Mouse (Mus musculus): ENCODE measurements around the gene Psg25. TPM values are rescaled to one million over a fixed set of nuclear protein-coding genes. Genes with fewer than 3 reads are reported as not detected.
"Not testable (repeated sequence)": the region's sequence is repeated elsewhere in the genome, so short reads cannot be mapped to it uniquely, and the experiment has no call there.

Gene Psg25
- polyA plus RNA-seq (2015; fragmentation: Nextera tagmentation; extraction: Ambion mirVana) = not detected in 2 replicates

GRCm38 (mm10) chr7:18532169-18532568 is at the start of gene Psg25:
TSS of gene Psg25 (minus strand) at chr7:18532269.
- Histone ChIP-seq H3K27ac (ENCODE audit: low read length) (no peak within 1 kb of the TSS), H3K9me3 (ENCODE audit: control insufficient read depth, low read length) (no peaks in the 10 kb centered on the region), H3K27me3 (ENCODE audit: control insufficient read depth, insufficient read depth, low read depth, low read length) (no peaks in the 10 kb centered on the region), H3K4me3 (ENCODE audit: low read length) (no peak within 1 kb of the TSS), H3K4me1 (replicated peaks; ENCODE audit: control insufficient read depth, insufficient read depth, low read length) (no peaks in the 10 kb centered on the region), H3K9ac (ENCODE audit: low read length) (no peak within 1 kb of the TSS), H3K4me2 (ENCODE audit: low read depth, low read length) (no peak within 1 kb of the TSS), H3K36me3 (ENCODE audit: control insufficient read depth, insufficient read depth, low read length) (no peaks in the 10 kb centered on the region)
- ATAC-seq (ENCODE audit: low read depth) = no peak
- 79% methylated on average over 1 of the region's 1 CpGs for WGBS

DNA sequence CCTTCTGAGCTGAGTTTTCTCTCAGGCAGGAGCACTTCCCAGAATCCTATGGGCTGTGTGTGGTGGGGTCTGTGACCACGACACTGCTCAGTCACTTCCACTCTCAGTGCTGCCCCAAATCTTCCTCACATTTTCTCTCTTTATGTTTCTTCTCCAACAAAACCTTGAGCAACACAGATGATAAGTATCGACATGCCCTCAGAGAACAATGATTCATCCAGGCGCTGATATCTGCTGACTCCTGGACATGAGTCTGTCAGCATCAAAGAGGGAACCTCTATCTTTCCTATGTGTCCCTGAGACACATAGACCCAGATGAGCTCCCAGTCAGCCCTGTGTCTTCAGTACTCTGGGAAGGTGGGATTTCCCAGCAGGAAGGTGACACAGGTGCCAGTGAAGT is 35.1 kb upstream of the Psg25 start, which contains the start of gene Psg27:
TSS of gene Psg27 (minus strand) at position 101 of the 400 bp plus-strand sequence.
- Histone ChIP-seq H3K4me2 (ENCODE audit: low read depth, low read length) (no peak within 1 kb of the TSS), H3K27me3 (ENCODE audit: control insufficient read depth, insufficient read depth, low read depth, low read length) (no peaks in the 10 kb centered on the region), H3K27ac (ENCODE audit: low read length) (no peak within 1 kb of the TSS), H3K4me3 (ENCODE audit: low read length) (no peak within 1 kb of the TSS), H3K4me1 (replicated peaks; ENCODE audit: control insufficient read depth, insufficient read depth, low read length) (no peaks in the 10 kb centered on the region), H3K9me3 (ENCODE audit: control insufficient read depth, low read length) (no peaks in the 10 kb centered on the region), H3K9ac (ENCODE audit: low read length) (no peak within 1 kb of the TSS), H3K36me3 (ENCODE audit: control insufficient read depth, insufficient read depth, low read length) (no peaks in the 10 kb centered on the region)
- no peak for ATAC-seq (ENCODE audit: low read depth)
- 69% methylated on average over 3 of the region's 3 CpGs for WGBS

DNA sequence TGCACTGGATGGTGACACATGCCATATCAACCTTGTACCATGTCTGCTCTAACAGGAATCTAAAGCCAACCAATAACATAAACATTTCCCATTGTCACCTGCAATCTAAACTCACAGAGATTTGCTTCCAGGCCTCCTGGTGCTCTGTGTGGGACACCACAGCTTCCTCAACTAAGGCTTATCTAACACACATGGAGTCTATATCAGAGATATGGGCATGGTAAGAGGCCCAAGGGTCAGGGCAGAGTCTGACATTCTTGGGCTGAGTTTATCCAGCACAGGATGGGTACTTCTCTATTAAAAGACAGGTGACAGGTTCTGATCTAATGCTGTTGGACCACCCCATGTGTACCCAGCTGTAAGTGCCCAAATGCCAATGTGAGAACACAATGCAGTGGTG is 27.8 kb upstream of the Psg25 start:
- H3K27me3 ChIP-seq (ENCODE audit: control insufficient read depth, insufficient read depth, low read depth, low read length) = no peaks in the 10 kb centered on the region
- H3K4me3 ChIP-seq (ENCODE audit: low read length) = no peak overlapping the region
- no peak overlapping the region for H3K9ac ChIP-seq (ENCODE audit: low read length)
- H3K4me1 ChIP-seq (replicated peaks; ENCODE audit: control insufficient read depth, insufficient read depth, low read length) = no peaks in the 10 kb centered on the region
- ATAC-seq (ENCODE audit: low read depth) = no peak
- no peak overlapping the region for H3K27ac ChIP-seq (ENCODE audit: low read length)
- no peak overlapping the region for H3K4me2 ChIP-seq (ENCODE audit: low read depth, low read length)
- no peaks in the 10 kb centered on the region; the same call in 1 of the 2 replicates for H3K9me3 ChIP-seq (ENCODE audit: control insufficient read depth, low read length)
- H3K36me3 ChIP-seq (ENCODE audit: control insufficient read depth, insufficient read depth, low read length) = no peaks in the 10 kb centered on the region

- not testable (repeated sequence) for H3K4me2 ChIP-seq (ENCODE audit: low read depth, low read length); H3K4me1 ChIP-seq (replicated peaks; ENCODE audit: control insufficient read depth, insufficient read depth, low read length); H3K9ac ChIP-seq (ENCODE audit: low read length); H3K27ac ChIP-seq (ENCODE audit: low read length); H3K27me3 ChIP-seq (ENCODE audit: control insufficient read depth, insufficient read depth, low read depth, low read length); H3K4me3 ChIP-seq (ENCODE audit: low read length); ATAC-seq (ENCODE audit: low read depth); H3K36me3 ChIP-seq (ENCODE audit: control insufficient read depth, insufficient read depth, low read length); H3K9me3 ChIP-seq (ENCODE audit: control insufficient read depth, low read length)
- WGBS = 67% methylated on average over 3 of the region's 3 CpGs
These were observed 23.7 kb upstream of the Psg25 start for GRCm38 (mm10) chr7:18555751-18556150.

DNA sequence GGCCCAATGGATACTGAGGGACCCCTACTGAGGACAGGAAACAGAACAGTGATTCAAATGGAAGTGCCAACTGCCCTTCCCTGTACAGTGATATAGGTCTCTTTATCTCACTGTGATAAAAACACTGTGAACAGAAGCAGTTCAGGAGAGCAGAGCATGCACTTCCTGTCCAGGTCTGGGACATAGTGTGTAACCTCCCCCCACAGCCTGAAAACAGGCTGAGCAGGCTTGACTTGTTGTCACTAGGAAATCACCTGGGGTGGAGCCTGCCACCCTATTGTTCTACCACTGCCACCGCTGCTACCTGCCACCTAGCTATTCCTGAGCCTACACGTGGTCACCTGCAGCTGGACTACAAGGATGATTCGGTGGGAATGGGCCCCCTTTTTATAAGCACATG is 1.4 kb upstream of the Psg25 start:
- ATAC-seq (ENCODE audit: low read depth) = no peak
- Histone ChIP-seq H3K4me1 (replicated peaks; ENCODE audit: control insufficient read depth, insufficient read depth, low read length) (no peaks in the 10 kb centered on the region), H3K27ac (ENCODE audit: low read length) (no peak overlapping the region), H3K27me3 (ENCODE audit: control insufficient read depth, insufficient read depth, low read depth, low read length) (no peaks in the 10 kb centered on the region), H3K9ac (ENCODE audit: low read length) (no peak overlapping the region), H3K4me3 (ENCODE audit: low read length) (no peak overlapping the region), H3K36me3 (ENCODE audit: control insufficient read depth, insufficient read depth, low read length) (no peaks in the 10 kb centered on the region), H3K9me3 (ENCODE audit: control insufficient read depth, low read length) (no peaks in the 10 kb centered on the region), H3K4me2 (ENCODE audit: low read depth, low read length) (no peak overlapping the region)
- WGBS = 35% methylated on average over 3 of the region's 3 CpGs

DNA sequence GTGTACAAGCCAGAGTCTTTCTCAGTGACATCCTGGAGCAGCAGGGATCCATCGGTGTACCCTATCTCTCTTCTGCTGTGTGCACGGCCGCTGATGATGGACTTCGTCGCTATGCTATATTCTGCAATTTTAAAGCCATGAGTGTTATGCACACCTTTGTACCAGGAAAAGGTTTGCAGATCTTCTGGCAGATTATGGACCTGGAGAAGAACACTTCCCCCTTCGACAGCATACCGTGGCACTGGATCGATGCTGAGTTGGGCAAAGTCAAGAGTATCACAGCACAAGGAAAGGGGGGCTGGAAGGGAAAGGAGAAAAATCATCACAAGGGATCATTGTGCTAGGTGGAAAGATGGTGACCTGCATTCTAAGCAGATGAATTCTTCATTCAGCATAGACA is 7.4 kb downstream of the Psg25 start:
- no peak overlapping the region for H3K4me2 ChIP-seq (ENCODE audit: low read depth, low read length)
- H3K27me3 ChIP-seq (ENCODE audit: control insufficient read depth, insufficient read depth, low read depth, low read length) = no peaks in the 10 kb centered on the region
- no peak overlapping the region for H3K4me3 ChIP-seq (ENCODE audit: low read length)
- H3K36me3 ChIP-seq (ENCODE audit: control insufficient read depth, insufficient read depth, low read length) = no peaks in the 10 kb centered on the region
- no peak overlapping the region for H3K27ac ChIP-seq (ENCODE audit: low read length)
- H3K4me1 ChIP-seq (replicated peaks; ENCODE audit: control insufficient read depth, insufficient read depth, low read length) = no peaks in the 10 kb centered on the region
- 92% methylated on average over 8 of the region's 8 CpGs for WGBS
- no peak for ATAC-seq (ENCODE audit: low read depth)
- no peaks in the 10 kb centered on the region for H3K9me3 ChIP-seq (ENCODE audit: control insufficient read depth, low read length)
- H3K9ac ChIP-seq (ENCODE audit: low read length) = no peak overlapping the region

DNA sequence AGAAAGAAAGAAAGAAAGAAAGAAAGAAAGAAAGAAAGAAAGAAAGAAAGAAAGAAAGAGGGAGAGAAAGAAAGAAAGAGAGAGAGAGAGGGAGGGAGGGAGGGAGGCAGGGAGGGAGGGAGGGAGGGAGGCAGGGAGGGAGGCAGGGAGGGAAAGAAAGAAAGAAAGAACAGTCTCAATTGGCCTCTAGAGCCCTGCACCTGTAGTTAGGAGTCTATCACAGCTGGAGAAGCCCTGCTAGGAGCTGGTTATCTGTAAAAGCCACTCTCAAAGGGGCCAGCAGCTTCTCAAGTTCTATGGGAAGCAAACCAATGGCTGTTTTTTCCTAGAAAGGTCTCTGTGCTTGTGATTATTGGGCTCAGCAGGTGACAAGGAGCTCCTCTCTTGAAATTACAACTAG is 19.2 kb downstream of the Psg25 start:
- H3K4me2 ChIP-seq (ENCODE audit: low read depth, low read length); H3K27ac ChIP-seq (ENCODE audit: low read length); H3K9ac ChIP-seq (ENCODE audit: low read length); H3K27me3 ChIP-seq (ENCODE audit: control insufficient read depth, insufficient read depth, low read depth, low read length); H3K4me1 ChIP-seq (replicated peaks; ENCODE audit: control insufficient read depth, insufficient read depth, low read length); ATAC-seq (ENCODE audit: low read depth); H3K9me3 ChIP-seq (ENCODE audit: control insufficient read depth, low read length); H3K36me3 ChIP-seq (ENCODE audit: control insufficient read depth, insufficient read depth, low read length); H3K4me3 ChIP-seq (ENCODE audit: low read length): not testable (repeated sequence)

DNA sequence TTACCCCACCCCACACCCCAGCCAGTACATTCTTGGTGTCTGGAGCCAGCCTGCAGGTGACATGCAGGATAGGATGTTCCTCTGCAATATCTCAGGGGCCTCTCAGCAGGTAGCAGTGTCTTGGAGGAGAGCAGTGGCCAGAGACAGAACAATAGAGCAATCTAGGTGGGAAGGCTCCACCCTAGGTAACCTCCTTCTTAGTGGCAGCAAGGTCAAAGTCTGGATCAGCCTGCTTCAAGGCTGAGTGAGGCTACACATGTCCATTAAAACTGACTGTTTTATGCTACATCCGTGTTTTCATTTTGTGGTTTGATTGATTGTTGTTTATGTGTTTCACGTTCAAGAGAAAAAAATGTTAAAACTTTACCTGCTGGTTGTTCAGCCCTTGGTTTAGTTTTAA is 19.7 kb downstream of the Psg25 start:
- H3K36me3 ChIP-seq (ENCODE audit: control insufficient read depth, insufficient read depth, low read length); H3K9me3 ChIP-seq (ENCODE audit: control insufficient read depth, low read length); H3K27me3 ChIP-seq (ENCODE audit: control insufficient read depth, insufficient read depth, low read depth, low read length); H3K4me3 ChIP-seq (ENCODE audit: low read length); H3K4me2 ChIP-seq (ENCODE audit: low read depth, low read length); H3K9ac ChIP-seq (ENCODE audit: low read length); H3K4me1 ChIP-seq (replicated peaks; ENCODE audit: control insufficient read depth, insufficient read depth, low read length); ATAC-seq (ENCODE audit: low read depth); H3K27ac ChIP-seq (ENCODE audit: low read length): not testable (repeated sequence)
- WGBS = 53% methylated on average over 2 of the region's 2 CpGs

GRCm38 (mm10) chr7:18511479-18511878 is 20.6 kb downstream of the Psg25 start:
- WGBS = 16% methylated on average over 9 of the region's 9 CpGs

DNA sequence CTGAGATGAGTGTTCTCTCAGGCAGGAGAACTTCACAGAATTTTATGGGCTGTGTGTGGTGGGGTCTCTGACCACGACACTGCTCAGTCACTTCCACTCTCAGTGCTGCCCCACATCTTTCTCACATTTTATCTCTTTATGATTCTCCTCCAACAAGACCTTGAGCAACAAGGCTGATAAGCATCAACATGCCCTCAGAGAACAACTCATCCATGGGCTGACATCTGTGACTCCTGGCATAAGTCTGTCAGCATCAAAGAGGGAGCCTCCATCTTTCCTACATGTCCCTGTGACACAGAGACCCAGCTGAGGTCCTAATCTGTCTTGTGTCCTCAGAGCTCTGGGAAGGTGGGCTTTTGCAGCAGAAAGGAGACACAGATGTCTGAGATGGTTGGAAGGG is 48.0 kb downstream of the Psg25 start, which contains the start of gene Psg26:
TSS of gene Psg26 (minus strand) at position 101 of the 400 bp plus-strand sequence.
- no peak for ATAC-seq (ENCODE audit: low read depth)
- Histone ChIP-seq H3K9me3 (ENCODE audit: control insufficient read depth, low read length) (peaks cover 2% of the 10 kb centered on the region; the same call in 1 of the 2 replicates), H3K9ac (ENCODE audit: low read length) (no peak within 1 kb of the TSS), H3K4me2 (ENCODE audit: low read depth, low read length) (no peak within 1 kb of the TSS), H3K36me3 (ENCODE audit: control insufficient read depth, insufficient read depth, low read length) (no peaks in the 10 kb centered on the region), H3K27me3 (ENCODE audit: control insufficient read depth, insufficient read depth, low read depth, low read length) (no peaks in the 10 kb centered on the region), H3K27ac (ENCODE audit: low read length) (no peak within 1 kb of the TSS), H3K4me3 (ENCODE audit: low read length) (no peak within 1 kb of the TSS), H3K4me1 (replicated peaks; ENCODE audit: control insufficient read depth, insufficient read depth, low read length) (no peaks in the 10 kb centered on the region)
- WGBS = 48% methylated on average over 1 of the region's 1 CpGs

More at GRCm38 (mm10) chr7:18511479-18511878, 20.6 kb downstream of the Psg25 start:
- no peak for ATAC-seq (ENCODE audit: low read depth)
- no peaks in the 10 kb centered on the region for H3K4me1 ChIP-seq (replicated peaks; ENCODE audit: control insufficient read depth, insufficient read depth, low read length)
- H3K4me2 ChIP-seq (ENCODE audit: low read depth, low read length) = no peak overlapping the region
- H3K9ac ChIP-seq (ENCODE audit: low read length) = no peak overlapping the region
- no peaks in the 10 kb centered on the region for H3K27me3 ChIP-seq (ENCODE audit: control insufficient read depth, insufficient read depth, low read depth, low read length)
- no peaks in the 10 kb centered on the region for H3K36me3 ChIP-seq (ENCODE audit: control insufficient read depth, insufficient read depth, low read length)
- no peak overlapping the region for H3K4me3 ChIP-seq (ENCODE audit: low read length)
- H3K27ac ChIP-seq (ENCODE audit: low read length) = no peak overlapping the region
- H3K9me3 ChIP-seq (ENCODE audit: control insufficient read depth, low read length) = no peaks in the 10 kb centered on the region

All from lung, embryonic 16.5 days (tissue).